Mouse (Mus musculus): ENCODE data around the gene Zfp991.
"Not testable (repeated sequence)": the region's sequence is repeated elsewhere in the genome, so short reads cannot be mapped to it uniquely, and the experiment has no call there.

Zfp991 gene

DNA sequence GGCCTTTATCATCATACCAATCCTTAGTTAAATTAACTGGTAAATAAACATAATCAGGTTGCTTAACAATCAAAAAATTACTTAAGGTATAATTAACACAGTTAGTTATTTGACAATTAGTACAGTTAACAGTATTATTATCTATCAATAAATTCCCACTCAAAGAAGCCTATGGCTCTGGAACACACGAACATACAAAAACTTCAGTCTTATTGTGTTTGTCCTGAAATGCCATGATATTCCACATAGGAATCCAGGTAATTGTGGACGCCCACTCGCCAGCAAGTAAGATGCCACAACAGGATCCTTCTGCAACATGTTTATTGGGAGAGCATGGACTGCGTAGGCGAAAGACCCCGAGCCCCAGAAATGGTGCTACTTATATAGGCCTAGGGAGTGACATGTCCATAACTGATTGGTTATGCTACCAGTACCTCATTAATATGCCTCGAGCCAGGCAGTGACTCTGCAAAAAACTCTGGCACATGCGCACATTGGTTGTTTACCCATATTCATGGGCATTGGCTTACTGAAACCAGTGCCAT lies 49.4 kb downstream of the Zfp991 start:
- POLR2A ChIA-PET, CTCF ChIA-PET: not testable (repeated sequence)

DNA sequence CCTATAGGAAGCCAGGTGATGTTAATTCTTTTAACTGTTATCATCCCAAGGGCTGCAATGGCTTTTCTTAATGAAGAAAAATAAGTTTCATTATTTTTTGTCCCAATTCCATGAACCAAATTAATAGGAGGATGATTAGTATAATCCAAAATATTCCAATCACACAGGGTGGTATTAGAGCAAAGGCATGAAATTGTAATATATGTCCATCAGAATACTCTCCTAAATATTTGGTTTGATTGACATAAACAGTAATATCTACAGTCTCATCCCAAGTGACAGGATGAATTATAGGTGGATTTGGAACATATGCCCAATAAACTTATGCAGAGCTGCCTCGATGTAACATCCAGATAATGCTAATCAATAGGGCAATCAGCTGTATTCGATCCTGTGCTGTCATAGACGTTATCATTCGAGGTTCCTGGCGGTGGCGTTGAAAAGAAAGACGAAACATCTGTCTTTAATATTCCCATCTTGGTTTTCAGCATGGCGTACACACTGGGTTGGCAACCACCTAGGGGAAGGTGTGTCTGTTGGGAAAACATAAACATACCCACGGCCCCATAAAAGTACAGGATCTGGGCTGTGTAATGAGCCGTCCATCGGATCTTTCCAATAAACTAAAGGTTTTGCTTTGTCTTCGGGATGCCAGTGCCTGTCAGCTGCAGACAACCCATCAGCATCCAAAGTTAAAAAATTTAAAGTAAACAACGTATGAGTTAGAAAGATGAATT lies 50.3 kb downstream of the Zfp991 start:
- CTCF ChIA-PET, POLR2A ChIA-PET: not testable (repeated sequence)

DNA sequence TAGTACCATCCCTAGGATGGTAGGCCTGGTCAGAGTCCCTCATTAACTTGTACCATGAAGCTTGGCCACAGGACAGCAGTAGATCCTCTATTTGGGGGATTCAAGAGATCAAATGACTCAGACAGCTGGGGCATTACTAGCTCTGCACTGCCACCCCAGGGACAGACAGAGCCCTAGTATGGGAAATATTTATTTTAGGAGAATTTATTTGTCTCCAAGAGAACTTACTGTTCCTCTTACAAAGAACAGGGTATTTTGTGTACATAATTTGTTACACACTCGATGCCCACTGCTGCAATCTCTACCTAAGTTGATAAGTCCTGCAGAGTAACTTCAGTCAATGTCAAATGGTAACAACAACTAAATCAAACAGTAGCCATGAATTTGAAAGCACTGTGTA lies 55.0 kb downstream of the Zfp991 start:
- CTCF ChIA-PET = not testable (repeated sequence)

DNA sequence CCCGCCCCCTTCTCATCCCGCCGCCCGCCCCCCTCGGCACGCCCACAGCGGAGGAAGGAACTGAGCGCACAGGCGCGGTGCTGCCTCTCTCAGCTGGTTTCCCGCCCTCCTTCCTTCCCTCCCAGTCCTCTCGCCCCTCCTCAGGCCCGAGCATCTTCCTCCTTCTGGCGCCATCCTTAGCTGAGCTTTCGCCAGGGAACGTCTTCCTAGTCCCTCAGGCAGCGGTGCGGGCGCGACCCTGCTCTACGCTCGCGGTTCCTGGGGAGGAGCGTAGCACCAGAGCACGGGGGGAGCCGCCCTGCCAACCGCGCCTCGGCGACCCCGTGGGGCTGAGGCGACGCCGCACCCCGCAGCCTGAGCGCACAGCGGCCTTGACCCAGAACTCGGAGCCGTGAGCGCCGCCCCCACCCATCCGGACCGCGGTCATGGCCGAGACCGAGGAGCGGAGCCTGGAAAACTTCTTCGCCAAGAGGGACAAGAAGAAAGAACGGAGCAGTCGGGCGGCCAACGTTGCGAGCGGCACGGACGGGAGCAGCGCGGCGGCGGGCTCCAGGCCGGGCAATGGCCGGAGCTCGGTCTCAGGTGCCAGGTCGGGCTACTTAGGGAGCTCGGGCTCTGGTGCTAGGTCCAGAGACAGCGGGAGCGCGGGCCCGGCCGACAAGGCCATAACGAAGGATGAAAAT lies 55.6 kb downstream of the Zfp991 start:
- CTCF ChIA-PET, POLR2A ChIA-PET: not testable (repeated sequence)

More for the DNA sequence above, 55.0 kb downstream of the Zfp991 start:
- POLR2A ChIA-PET = not testable (repeated sequence)

DNA sequence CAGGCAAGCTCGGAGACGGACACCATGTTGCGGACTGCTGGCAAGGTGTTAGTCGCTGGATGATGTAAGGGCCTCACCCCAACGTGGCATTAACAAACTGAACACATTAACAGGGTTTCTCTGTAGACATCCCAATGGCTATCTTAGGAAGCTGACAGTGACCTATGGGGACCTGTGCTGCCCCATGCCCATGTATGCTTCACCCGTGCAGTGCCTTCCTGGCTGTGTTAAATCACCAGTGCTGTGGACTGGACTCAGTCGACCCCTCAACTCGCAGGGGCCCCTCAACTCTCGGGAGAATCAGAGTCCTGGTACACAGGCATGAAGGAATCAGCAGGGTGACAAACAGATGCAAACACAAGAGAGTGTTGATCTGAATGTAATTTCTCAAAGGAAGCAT lies 63.3 kb downstream of the Zfp991 start:
- CTCF ChIA-PET, POLR2A ChIA-PET: not testable (repeated sequence)

DNA sequence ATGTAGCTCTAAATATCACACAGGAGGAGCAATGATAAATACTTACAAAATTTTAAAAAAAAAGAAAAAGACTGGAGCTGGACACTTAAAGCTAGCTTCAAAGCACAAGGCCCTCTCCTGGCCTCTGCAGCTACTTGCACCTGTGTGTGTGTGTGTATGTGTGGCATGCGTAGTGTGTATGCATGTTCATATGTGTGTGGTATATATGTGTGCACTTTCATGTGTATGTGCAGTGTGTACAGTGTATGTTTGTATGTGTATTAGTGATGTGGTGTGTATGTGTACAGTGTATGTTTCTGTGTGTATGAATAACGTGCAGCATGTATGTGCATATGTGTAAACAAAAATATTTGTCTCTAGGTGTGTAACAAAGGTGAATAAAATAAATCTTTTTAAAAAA lies 65.4 kb downstream of the Zfp991 start:
- CTCF ChIA-PET, POLR2A ChIA-PET: not testable (repeated sequence)

DNA sequence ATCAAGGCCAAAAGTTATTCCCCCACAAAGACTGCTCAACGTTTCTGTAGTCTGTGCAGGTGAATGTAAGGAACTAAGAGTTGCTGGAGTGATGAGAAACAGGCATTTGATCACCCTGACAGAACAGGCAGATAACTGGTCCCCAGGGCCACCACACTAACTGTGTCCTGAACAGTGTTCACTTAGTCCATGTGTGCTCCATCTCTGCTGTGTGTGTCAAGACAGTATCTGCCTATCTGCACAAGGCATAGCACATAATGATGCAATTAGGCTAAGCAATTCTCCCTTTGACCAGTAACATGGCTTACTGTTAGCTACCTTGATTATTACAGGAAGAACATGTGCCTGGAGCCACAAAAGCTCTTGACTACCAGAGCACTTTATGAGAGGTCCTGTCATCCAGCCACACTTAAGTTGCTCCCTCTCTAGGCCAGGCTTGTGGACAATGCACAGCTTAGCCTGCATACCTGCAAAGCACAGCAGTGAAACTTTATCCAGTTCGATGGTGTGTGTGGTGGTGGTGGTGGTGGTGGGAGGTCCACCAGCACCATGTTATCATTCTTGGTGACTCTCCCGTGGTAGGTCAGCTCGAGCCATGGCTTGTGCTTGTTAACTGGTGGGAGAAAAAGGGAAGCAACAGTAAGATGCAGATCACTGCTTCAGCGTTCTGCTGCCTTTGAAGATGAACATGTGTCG lies 67.4 kb downstream of the Zfp991 start:
- CTCF ChIA-PET, POLR2A ChIA-PET: not testable (repeated sequence)

DNA sequence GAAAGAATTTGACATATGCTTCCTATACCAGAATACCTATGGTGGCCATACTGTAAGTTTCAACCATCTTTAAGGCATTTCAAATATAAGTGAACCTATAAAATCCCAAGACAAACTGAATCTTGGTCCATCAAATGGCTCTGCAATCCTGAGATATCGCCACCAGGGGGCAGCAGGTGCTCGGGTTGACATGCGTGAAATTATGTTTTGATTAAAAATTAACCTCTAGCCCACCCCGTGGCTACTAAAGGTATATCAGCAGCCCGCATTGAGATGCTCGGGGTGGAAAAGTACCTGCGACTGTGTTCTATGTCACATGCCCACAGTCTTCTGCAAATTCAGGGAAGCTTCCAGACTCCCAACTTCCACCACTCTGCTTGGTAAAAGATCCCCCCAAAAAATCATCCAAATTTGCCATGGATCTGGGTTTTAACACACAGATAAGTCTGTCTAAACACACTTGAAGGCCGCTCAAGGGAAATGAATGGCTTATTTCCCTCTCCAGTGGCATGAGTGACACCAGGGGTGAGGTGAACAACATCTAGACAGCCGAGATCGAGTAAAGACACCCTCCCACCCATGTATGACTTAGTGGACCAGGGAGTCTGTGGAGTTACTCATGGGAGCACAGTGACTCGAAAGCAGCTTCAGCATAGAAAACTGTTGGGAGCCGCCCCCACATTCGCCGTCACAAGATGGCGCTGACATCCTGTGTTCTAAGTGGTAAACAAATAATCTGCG lies 70.3 kb downstream of the Zfp991 start:
- CTCF ChIA-PET, POLR2A ChIA-PET: not testable (repeated sequence)

DNA sequence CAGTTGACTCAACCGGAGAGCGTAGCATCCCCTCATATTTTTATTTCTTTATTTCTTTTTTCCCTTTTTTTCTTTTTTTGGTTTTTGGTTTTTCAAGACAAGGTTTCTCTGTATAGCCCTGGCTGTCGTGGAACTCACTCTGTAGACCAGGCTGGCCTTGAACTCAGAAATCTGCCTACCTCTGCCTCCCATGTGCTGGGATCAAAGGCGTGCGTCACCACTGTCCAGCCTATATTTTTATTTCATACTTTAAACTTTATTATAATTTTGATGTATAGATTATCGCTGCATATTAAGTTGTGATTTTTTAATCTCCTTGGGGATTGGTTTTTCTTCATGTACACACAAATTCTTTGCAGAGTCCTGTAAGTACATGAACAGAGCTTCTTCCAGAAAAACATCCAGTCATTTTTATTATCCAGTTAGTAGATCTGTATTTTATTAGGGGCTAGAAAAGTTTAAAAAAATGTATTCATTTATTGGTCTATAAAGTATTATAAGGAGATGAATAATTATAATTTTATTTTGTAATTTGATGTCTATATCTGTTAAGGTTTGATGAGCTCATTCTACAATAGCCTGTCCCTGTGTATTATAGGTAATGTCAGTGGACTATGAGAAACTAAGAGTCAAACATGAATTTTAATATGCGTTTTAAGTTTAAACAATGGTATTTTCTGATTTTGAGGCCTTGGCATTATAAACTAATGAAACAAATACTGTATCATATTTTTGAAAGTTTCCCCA lies 80.5 kb downstream of the Zfp991 start:
- POLR2A ChIA-PET, CTCF ChIA-PET: not testable (repeated sequence)

DNA sequence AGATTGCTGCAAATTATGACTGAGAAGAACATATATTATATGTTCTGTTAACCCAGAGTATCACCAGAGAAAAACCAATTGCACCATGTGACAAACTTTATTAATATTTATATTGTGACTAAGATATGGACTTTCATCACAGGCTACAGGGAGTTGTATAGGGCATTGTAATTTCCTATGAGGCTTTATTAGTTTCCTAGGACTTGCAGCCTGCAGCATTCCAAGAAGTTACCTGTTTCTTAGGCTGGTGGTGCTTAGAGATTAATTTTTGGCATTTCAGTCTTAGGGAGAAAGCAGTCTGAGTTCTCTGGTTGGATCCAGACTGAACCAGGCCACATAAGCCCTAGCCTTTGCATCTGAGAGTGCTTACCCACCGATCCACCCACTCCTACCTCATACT lies 82.4 kb downstream of the Zfp991 start:
- POLR2A ChIA-PET, CTCF ChIA-PET: not testable (repeated sequence)

DNA sequence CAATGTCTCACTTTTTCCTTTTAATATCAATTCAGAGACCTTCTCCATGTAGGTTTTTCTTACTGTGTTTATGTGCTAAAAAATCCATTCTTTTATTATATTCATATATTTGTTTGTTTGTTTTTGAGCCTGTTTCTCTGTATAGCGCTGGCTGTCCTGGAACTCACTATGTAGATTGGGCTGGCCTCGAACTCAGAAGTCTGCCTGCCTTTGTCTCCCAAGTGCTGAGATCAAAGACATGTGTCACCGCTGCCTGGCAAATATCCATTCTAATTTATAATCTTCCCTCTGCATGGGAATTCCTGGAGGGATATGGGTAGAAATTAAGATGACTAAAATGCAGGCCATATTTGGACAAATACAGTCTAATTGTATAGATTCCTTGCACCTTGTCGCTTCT lies 85.8 kb downstream of the Zfp991 start:
- CTCF ChIA-PET, POLR2A ChIA-PET: not testable (repeated sequence)

DNA sequence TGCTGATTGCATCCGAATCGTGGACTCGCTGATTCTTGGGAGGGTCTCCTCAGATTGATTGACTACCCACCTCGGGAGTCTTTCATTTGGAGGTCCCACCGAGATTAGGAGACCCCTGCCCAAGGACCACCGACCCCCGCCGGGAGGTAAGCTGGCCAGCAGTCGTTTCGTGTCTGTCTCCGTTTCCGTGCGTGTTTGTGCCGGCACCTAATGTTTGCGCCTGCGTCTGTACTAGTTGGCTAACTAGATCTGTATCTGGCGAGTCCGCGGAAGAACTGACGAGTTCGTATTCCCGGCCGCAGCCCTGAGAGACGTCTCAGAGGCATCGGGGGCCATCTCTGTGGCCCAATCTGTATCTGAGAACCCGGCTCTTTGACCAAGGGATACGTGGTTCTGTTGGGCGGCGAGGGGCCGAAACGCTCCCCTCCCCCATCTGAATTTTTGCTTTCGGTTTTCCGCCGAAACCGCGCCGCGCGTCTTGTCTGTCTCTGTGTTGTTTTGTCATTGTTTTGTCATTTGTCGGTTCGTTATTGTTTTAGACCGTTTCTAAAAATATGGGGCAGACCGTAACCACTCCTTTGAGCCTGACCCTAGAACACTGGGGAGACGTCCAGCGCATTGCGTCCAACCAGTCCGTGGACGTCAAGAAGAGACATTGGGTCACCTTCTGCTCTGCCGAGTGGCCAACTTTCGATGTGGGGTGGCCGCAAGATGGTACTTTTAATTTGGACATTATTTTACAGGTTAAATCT lies 87.7 kb downstream of the Zfp991 start:
- CTCF ChIA-PET, POLR2A ChIA-PET: not testable (repeated sequence)

DNA sequence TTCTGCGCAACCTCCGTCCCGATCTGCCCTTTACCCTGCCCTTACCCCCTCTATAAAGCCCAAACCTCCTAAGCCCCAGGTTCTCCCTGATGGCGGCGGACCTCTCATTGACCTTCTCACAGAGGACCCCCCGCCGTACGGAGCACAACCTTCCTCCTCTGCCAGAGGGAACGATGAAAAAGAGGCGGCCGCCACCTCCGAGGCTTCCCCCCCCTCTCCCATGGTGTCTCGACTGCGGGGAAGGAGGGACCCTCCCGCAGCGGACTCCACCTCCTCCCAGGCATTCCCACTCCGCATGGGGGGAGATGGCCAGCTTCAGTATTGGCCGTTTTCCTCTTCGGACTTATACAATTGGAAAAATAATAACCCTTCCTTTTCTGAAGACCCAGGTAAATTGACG lies 88.4 kb downstream of the Zfp991 start:
- POLR2A ChIA-PET, CTCF ChIA-PET: not testable (repeated sequence)

DNA sequence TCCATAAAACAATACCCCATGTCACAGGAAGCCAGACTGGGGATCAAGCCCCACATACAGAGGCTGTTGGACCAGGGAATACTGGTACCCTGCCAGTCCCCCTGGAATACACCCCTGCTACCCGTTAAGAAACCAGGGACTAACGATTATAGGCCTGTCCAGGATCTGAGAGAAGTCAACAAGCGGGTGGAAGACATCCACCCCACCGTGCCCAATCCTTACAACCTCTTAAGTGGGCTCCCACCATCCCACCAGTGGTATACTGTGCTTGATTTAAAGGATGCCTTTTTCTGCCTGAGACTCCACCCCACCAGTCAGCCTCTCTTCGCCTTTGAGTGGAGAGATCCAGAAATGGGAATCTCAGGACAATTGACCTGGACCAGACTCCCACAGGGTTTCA lies 90.2 kb downstream of the Zfp991 start:
- CTCF ChIA-PET = not testable (repeated sequence)

DNA sequence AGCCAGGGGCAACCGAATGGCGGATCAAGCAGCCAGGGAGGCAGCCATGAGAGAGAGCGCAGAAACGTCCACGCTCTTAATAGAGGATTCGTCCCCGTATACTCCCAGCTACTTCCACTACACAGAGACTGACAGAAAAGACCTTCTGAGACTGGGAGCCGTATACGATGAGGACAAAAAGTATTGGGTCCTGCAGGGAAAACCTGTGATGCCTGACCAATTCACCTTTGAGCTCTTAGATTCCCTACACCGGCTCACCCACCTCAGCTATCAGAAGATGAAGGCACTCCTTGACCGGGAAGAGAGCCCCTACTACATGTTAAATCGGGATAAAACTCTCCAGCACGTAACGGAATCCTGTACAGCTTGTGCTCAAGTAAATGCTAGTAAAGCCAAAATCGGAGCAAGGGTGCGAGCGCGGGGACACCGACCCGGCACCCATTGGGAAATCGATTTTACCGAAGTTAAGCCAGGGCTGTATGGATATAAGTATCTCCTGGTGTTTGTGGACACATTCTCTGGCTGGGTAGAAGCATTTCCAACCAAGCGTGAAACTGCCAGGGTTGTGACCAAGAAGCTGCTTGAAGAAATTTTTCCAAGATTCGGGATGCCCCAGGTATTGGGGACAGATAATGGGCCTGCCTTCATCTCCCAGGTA lies 92.1 kb downstream of the Zfp991 start:
- POLR2A ChIA-PET, CTCF ChIA-PET: not testable (repeated sequence)

More for the DNA sequence above, 90.2 kb downstream of the Zfp991 start:
- POLR2A ChIA-PET = not testable (repeated sequence)

DNA sequence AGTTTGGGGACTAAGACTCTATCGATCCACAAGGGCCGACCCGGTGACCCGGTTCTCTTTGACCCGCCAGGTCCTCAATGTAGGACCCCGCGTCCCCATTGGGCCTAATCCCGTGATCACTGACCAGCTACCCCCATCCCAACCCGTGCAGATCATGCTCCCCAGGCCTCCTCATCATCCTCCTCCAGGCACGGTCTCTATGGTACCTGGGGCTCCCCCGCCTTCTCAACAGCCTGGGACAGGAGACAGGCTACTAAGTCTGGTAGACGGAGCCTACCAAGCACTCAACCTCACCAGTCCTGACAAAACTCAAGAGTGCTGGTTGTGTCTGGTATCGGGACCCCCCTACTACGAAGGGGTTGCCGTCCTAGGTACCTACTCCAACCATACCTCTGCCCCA lies 93.8 kb downstream of the Zfp991 start:
- POLR2A ChIA-PET, CTCF ChIA-PET: not testable (repeated sequence)

DNA sequence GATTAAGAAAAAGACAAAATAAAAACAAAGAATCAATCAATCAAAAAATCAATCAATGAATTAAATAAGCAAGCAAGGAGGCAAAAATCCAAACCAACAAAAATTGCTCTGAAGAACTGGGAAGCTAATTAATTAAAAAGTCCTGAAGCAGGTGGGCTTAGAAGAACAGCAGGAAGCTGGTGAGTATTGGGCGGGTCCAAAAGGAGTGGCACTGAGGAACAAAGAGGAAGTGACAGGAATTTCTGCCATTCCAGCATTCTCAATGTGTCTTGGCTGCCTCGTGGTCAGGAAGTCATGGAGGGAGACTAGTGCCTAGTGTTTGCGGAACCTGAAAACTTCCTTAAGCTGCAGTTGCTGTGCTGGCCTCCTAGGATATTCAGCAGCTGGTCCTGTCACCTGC lies 98.2 kb downstream of the Zfp991 start:
- CTCF ChIA-PET, POLR2A ChIA-PET: not testable (repeated sequence)

Data from embryonic stem cell, embryonic (primary cell).